ENCODE assay signal across 15 mouse cellular contexts in the genomic region with DNA sequence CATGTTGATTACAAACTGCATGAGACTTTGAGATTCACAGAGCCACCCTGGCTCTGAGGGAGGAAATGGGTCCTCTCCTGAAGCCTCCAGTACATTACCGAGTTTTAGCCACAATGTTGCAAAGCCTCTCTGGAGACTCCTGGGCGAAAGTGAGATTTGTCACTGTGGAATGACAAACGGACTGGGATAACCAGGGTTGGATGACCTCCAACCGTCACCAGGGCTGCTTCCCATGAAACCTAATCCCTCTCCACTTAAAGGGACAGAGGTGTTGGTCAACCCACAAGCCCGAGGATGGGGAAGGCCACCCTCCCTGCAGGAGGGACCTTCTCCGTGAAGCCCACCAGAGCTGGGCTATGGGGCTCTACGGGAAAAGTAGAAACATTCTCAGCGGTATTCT. TPM values are rescaled to one million over a fixed set of nuclear protein-coding genes. Genes with fewer than 3 reads are reported as not detected.
DNase-seq lines count a peak whose midpoint lies in the region; ATAC-seq and TF ChIP-seq lines count a peak whose summit lies in the region.
"Had no signal": no experiment of that assay in that cellular context is flagged by ENCODE, and none has a peak within 500 bp of the region (broad histone marks: within the 10 kb centered on the region; RNA-seq: fewer than 3 reads in every experiment).

No protein-coding gene starts in this region.

- peak overlapping the region; percentile 27; the same call in 1 of the 2 replicates for H3K27ac ChIP-seq in intestine, embryonic 15.5 days
- H3K27ac ChIP-seq in intestine, embryonic 16.5 days (ENCODE audit: low read length), result no peak overlapping the region; the same call in 1 of the 2 replicates
- H3K27ac ChIP-seq in embryonic fibroblast, embryonic 13.5 days (ENCODE audit: insufficient read depth, low read length), result peak overlapping the region; percentile 6; the same call in 1 of the 2 replicates
- H3K27ac ChIP-seq: midbrain, embryonic 12.5 days; neural tube, embryonic 12.5 days had no signal

- no peak for TF ChIP-seq CTCF in embryonic fibroblast, embryonic 13.5 days (IDR thresholded peaks at IDR 0.05; ENCODE audit: borderline replicate concordance, insufficient read depth, low read length)

- no peak overlapping the region; the same call in 1 of the 2 replicates for H3K4me2 ChIP-seq in intestine, embryonic 15.5 days (replicated peaks)
- no peak overlapping the region for H3K4me2 ChIP-seq in intestine, embryonic 16.5 days (ENCODE audit: low read depth, low read length)
- H3K4me2 ChIP-seq: midbrain, embryonic 12.5 days; neural tube, embryonic 12.5 days had no signal

- H3K4me3 ChIP-seq in intestine, embryonic 15.5 days (replicated peaks), result no peak overlapping the region
- H3K4me3 ChIP-seq in intestine, embryonic 16.5 days (ENCODE audit: low read length), result no peak overlapping the region
- no peak overlapping the region for H3K4me3 ChIP-seq in embryonic fibroblast, embryonic 13.5 days (ENCODE audit: insufficient read depth, low read length)
- H3K4me3 ChIP-seq: midbrain, embryonic 12.5 days; neural tube, embryonic 12.5 days had no signal

- peak; percentile 36 for DNase-seq in Muller cell, postnatal 12 days (ENCODE audit: inconsistent ontology term)
- peak; percentile 60 to 65 for DNase-seq in heart, postnatal 10 days
- no peak for DNase-seq in thymus, postnatal 10 days (ENCODE audit: low spot score in 2 of 2)
- no peak for DNase-seq in cerebellum, postnatal 36 days
- DNase-seq: cerebellum, adult 9-11 months; forebrain, postnatal 0 days; kidney, postnatal 4 days; liver, postnatal 0 days; right cerebral cortex, adult 18-20 months had no signal

- TF ChIP-seq POLR2A in embryonic fibroblast, embryonic 13.5 days (IDR thresholded peaks at IDR 0.05; ENCODE audit: low read depth, low read length), result no peak

- no peaks in the 10 kb centered on the region for H3K36me3 ChIP-seq in intestine, embryonic 15.5 days
- H3K36me3 ChIP-seq in intestine, embryonic 16.5 days (ENCODE audit: control insufficient read depth, insufficient read depth, low read length), result no peaks in the 10 kb centered on the region
- H3K36me3 ChIP-seq: midbrain, embryonic 12.5 days; neural tube, embryonic 12.5 days had no signal

- no peak for ATAC-seq in intestine, embryonic 15.5 days
- no peak for ATAC-seq in intestine, embryonic 16.5 days
- ATAC-seq: forebrain, postnatal 0 days; liver, postnatal 0 days had no signal

- H3K9ac ChIP-seq in intestine, embryonic 15.5 days, result no peak overlapping the region
- H3K9ac ChIP-seq in intestine, embryonic 16.5 days (ENCODE audit: low read depth, low read length), result no peak overlapping the region
- H3K9ac ChIP-seq: forebrain, postnatal 0 days; liver, postnatal 0 days; midbrain, embryonic 12.5 days; neural tube, embryonic 12.5 days had no signal

- no peaks in the 10 kb centered on the region for H3K9me3 ChIP-seq in intestine, embryonic 15.5 days
- no peaks in the 10 kb centered on the region for H3K9me3 ChIP-seq in intestine, embryonic 16.5 days (ENCODE audit: control insufficient read depth, low read length)
- H3K9me3 ChIP-seq: midbrain, embryonic 12.5 days; neural tube, embryonic 12.5 days had no signal

- peaks cover 16% of the 10 kb centered on the region; the same call in 1 of the 2 replicates for H3K4me1 ChIP-seq in intestine, embryonic 15.5 days (replicated peaks)
- peaks cover 7% of the 10 kb centered on the region; the same call in 1 of the 2 replicates for H3K4me1 ChIP-seq in intestine, embryonic 16.5 days (ENCODE audit: control insufficient read depth, insufficient read depth, low read length)
- 0 out of 2 replicates have a peak, but pooled peaks cover 2% of the 10 kb centered on the region for H3K4me1 ChIP-seq in embryonic fibroblast, embryonic 13.5 days (ENCODE audit: control insufficient read depth, insufficient read depth, low read length)
- H3K4me1 ChIP-seq: midbrain, embryonic 12.5 days; neural tube, embryonic 12.5 days had no signal

- WGBS in intestine, embryonic 15.5 days, result 39% methylated on average over 8 of the region's 8 CpGs
- 45% methylated on average over 8 of the region's 8 CpGs for WGBS in intestine, embryonic 16.5 days

- no peaks in the 10 kb centered on the region for H3K27me3 ChIP-seq in intestine, embryonic 15.5 days (replicated peaks)
- H3K27me3 ChIP-seq in intestine, embryonic 16.5 days (replicated peaks; ENCODE audit: control insufficient read depth, insufficient read depth, low read length), result no peaks in the 10 kb centered on the region
- H3K27me3 ChIP-seq: CH12.LX; midbrain, embryonic 12.5 days; neural tube, embryonic 12.5 days had no signal

- intact Hi-C loops in heart, postnatal 10 days (cut with DNase I), result loop anchor here (5.0 kb wide), 1 partner anchor 100 kb away; no protein-coding TSS in a partner anchor

RNA-seq across cellular contexts. Expression of a gene that starts 44.4 kb away (rescaled TPM):
- 0.75 and 1.1 TPM in 2 replicates for polyA plus RNA-seq in intestine, embryonic 15.5 days (2015; fragmentation: Nextera tagmentation; extraction: Ambion mirVana)
- 0.35 and 0.36 TPM in 2 replicates for polyA plus RNA-seq in intestine, embryonic 16.5 days (2015; fragmentation: Nextera tagmentation; extraction: Ambion mirVana)
- polyA plus RNA-seq in embryonic fibroblast, embryonic 13.5 days (2011; ENCODE audit: insufficient read length, low read depth, missing spikeins), result 1.3 and 1.6 TPM in 2 replicates
- 10 to 100 TPM; 22.7 to 30.3 TPM for total RNA-seq in heart, postnatal 10 days (2021)
- total RNA-seq: CH12.LX had no signal

Comparison
In these comparisons a context has a peak if more than half of its experiments do, and no peak if none do; other contexts are left out.
1. DNase-seq: peak in Muller cell, postnatal 12 days (single experiment) and heart, postnatal 10 days (2 of 2); none in thymus, postnatal 10 days (0 of 2) and cerebellum, postnatal 36 days (0 of 2).